Mouse (Mus musculus) urinary bladder, postnatal 14 days (tissue): ENCODE data around the gene Vti1a.
A peak's percentile ranks its signal among the peaks of the same experiment; 100 is the strongest.

ENCODE experiments used
- DNase-seq: peaks from one replicate; pipeline ENCODE4 v3.0.0; 2021; ENCODE audit warnings: low spot score

Gene Vti1a

DNA sequence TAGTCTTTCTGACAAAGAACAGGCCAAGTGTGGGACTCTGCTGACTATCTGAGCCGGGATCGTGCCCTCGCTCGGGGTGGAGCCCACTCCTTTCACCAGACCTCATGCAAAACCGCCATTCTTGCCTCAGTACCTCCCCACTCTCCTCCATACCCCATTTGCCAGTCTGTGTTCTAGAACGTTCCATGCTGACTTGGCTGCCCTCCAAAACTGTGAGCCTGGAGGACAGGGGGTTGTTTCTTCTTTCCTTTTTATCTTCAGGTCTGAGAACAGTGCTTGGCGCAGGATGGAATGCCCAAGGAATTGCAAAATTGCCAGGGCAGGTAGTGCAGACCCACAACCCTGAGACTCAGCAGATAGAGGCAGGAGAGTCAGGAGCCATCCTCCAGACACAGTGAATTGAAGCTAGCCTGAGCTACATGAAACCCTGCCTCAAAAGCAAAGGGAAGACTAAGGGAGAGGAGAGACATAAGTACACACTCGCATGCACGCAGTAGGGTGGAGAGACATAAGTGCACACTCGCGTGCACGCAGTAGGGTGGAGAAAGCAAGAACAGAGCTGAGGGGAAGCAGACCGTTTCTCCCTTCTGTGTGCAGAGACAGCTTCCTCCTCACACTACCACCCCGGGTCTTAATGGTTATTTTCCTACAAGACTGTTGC, 246.5 kb downstream of the Vti1a start:
- no peak for DNase-seq

- no peak for DNase-seq
These were observed 247.1 kb downstream of the Vti1a start for GRCm38 (mm10) chr19:55563148-55563651.

DNA sequence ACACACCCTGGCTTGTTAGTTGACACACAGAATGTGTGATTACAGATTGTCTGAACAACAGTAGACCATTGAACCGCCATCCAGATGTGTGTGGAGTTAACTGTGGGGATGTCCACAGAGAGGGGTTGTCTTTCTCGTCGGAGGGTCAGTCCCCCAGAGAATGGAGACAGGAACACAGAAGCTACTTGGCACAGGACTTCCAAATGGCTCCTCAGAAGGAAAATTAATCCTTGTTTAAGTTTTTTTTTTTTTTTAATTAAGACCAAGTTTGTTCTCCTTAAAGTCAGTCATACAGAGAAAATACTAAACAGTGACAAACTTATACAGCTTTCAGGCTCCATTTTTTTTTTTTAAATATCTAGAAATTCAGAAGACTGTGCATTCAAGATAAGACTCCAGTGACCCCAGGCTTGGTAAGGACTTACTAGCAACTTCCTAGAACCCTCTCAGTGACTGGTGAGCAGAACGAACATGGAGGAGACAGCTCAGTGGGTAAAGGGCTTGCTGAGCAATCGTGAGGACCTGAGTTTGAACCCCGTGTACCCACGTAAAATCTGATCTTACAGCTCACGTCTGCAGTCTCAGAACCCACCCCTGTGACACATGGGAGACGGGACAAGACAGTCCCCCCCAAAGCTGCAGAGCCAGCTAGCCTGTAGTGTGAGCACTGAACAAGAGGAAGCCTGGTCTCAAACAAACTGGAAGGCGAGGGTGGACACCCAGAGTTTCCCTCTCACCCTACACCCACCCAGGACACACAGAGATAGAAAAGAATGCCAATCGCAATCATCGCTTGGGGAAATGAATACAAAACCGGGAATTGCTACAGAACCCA, 248.2 kb downstream of the Vti1a start:
- DNase-seq, result no peak

DNA sequence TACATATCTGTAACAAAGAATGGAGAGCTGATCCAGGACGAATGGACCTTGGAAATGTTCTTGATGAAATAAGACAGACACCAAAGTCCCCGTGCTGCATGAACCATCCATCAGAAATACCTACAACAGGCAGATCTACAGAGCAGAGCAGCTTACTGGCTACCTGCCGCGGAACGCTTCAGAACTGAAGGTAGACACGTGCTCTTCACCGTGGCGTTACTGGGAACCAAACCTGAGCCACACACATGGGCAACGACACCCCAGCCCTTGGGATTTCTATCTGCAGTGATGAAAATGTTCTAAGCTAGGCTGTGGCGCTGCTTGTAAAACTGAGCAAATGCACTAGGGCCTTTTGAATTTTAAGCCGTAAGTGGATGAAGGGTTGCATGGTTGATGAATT, 249.0 kb downstream of the Vti1a start:
- DNase-seq, result no peak

GRCm38 (mm10) chr19:55565523-55566369, 249.7 kb downstream of the Vti1a start:
- DNase-seq, result no peak

DNA sequence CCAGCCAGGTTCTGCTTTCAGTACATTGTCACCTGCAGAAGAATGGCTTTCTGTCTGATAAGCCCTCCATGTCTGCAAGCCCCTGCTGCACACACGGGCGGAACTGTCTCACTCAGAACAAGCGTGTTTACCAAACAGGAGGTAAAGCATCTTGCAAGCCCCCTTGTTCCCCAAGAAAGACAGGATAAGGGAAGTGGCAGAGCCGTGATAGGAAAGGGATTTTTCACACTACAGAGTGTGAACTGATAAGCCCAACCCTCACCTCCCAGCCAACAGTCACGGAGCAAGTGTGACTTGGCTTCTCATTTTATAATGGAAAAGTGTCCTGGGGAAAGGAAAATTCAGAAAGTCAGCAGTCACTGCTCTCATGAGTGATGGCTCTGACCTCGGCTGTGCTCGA, 253.0 kb downstream of the Vti1a start:
- DNase-seq, result no peak

GRCm38 (mm10) chr19:55569894-55570293, 253.8 kb downstream of the Vti1a start:
- DNase-seq, result no peak

- no peak for DNase-seq
These were observed 254.6 kb downstream of the Vti1a start for GRCm38 (mm10) chr19:55570520-55571296.

- peak; percentile 24 for DNase-seq
These were observed 255.4 kb downstream of the Vti1a start for GRCm38 (mm10) chr19:55571486-55571885.

DNA sequence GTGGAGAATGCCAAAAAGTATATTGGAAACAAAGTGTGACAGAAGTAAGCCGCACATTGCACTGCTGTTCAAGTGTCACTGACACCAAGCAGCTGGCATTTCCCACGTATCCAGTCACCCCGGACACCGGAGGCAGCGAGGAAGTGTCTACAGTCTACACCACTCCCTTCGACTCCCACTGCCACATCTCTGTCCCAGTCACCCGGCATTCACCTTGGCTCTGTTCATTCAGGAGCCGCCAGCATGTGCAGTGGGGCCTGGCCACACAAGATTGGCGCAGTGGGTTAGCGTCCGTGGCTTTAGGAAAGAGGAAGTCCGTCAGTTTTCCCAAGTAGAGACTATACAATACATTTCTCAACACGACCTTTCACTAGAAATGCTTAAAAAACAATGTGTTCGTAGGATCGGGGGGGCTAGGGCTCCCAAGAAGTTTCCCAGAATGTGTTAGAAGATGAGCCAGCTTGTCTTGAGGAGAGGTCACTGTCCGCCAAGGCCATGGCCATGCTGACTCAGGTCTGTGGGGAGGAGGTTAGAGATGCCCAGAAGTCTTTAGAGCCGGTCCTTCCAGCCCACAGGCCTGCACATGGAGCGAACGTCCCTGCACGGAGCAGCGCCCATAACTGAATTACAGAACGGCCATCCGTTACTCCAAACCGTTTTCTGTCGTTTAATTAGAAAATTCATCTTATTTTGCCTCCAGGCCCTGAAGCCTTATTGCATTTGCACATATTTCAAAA, 261.4 kb downstream of the Vti1a start:
- DNase-seq, result no peak

DNA sequence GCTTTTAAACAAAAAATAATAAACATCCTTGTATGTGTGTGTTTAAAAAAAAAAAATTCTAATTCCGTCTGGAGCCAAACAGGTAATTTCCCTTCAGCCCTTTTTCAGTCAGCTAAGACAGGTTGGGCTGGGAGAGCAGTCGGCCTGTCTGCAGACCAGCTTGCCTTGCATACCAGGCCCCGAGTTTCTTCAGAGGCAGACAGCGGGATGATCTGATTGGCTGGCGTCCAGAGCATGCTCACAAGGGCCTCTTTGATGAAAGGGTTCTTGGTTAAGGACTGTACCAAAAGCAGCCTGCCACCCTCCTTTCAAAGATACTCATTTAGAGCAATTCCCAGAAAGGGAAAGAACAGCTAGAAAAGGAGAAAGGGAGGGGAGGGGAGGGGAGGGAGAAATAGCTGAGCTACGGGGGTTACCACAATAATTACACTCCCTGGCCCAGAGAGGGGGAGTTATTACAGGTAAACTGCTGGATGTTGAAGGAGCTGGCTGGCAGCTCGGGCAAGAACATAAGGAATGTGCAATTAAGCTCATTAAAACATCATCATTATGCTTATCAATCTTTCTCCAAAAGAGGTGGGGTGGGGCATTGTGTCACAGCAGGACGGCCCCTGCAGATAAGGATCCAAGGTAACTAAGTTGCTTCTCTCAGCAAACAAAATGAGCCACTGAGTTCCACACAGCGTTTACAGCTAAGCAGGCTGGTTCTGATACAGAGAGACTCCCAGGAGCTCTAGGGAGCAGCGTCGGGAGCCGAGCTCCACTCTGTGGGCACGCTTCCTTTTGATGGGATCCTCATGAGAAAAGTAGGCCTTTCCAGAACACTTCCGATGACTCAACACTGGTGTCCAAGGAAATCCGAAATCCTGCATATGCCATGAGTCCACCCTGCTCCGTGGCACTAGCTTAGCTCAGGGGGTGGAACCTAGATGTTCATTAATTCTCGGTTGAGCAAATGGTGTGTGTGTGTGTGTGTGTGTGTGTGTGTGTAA, 262.3 kb downstream of the Vti1a start:
- peak; percentile 77 for DNase-seq

- no peak for DNase-seq
These were observed 263.2 kb downstream of the Vti1a start for GRCm38 (mm10) chr19:55579310-55579709.

GRCm38 (mm10) chr19:55580152-55580551, 264.1 kb downstream of the Vti1a start:
- no peak for DNase-seq

GRCm38 (mm10) chr19:55580667-55581066, 264.6 kb downstream of the Vti1a start:
- DNase-seq, result no peak

- DNase-seq, result no peak
These were observed 267.0 kb downstream of the Vti1a start for GRCm38 (mm10) chr19:55582896-55583653.

DNA sequence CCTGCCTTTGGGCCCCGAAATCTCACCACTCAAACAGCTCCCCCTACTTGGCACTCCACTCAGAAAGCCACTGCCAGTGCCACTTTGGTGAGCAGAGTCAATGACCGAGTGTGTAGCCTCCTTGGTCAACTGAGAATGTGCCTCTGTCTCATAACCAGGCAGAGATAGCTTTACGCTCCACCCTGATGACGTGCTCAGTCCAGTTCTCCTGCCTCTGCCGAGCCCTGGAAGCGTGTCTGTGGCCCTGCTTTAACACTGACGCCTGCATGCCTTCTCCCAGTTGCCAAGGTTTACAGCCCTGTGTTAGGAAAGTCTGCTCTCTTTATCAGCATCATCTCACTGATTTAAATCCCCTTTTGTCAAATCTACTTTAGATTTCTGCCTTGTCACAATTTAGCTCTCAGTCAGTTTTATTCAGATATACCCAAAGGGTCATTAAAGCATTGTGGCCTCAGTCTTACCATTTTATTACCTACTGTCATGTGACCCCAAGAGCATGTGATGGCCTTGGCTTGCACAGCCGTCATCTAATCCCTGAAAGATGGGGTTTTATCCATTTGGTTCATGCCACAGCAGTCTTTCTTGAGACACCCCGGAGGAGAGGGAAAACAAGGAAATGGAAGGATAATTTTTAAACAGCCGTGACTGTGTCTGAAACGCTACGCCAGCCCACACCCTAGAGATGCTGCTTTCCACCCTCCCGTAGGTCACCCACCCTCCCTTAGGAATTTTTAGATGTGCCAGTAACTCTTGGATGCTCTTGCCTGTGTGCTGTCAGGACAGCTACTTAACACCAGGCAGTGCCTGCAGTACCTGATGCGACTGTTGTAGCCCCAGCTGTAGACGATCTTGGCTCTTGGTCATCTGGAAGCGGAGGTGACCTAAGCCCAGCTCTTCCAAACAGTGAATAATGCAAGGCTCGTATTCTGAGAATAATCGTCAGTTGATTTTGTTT, 269.5 kb downstream of the Vti1a start:
- peak; percentile 36 for DNase-seq

DNA sequence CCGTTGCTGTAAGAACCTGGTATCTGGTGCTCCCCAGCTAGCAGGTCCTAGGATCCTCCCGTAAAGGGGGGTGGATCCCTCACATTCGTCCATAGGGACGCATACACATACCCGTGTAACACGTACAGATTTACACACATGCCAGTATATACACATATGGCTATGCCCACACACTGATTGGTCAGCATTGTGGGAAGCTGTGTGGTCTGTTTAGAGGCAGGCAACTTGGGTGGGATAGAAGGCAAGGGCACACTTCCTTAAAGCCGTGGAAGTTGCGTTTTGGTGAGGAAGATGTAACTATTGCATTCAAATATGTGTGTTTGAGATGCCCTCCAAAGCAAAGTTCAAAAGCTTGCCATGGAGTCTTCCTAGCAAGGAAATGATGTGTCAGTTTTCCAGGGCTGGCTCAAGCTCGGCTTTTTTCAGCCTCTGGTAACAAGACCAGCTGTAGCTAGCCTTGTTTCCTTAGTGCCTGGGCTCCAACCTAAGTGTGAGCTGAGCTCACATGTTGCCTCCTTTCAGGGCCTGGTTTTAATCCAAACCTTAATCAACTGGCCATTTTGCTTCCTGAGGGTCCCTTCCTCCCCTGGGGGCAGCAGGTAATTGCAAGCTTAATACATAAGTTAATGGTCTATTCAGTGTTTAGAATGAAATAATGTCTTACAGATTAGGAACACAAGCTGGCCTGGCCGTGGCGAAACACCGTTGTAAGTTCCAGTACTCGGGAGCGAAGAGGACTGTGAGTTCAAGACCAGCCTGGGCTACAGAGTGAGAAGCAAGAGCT, 271.7 kb downstream of the Vti1a start:
- no peak for DNase-seq
